Mouse (Mus musculus) ovary, adult 18-20 months (tissue): ENCODE results near the gene Myzap.
"Not testable (repeated sequence)": the region's sequence is repeated elsewhere in the genome, so short reads cannot be mapped to it uniquely, and the experiment has no call there.

ENCODE experiments used
- DNase-seq: peaks from one replicate; pipeline ENCODE4 v3.0.0; 2022; ENCODE audit warnings: low spot score, mixed read lengths

Gene Myzap

DNA sequence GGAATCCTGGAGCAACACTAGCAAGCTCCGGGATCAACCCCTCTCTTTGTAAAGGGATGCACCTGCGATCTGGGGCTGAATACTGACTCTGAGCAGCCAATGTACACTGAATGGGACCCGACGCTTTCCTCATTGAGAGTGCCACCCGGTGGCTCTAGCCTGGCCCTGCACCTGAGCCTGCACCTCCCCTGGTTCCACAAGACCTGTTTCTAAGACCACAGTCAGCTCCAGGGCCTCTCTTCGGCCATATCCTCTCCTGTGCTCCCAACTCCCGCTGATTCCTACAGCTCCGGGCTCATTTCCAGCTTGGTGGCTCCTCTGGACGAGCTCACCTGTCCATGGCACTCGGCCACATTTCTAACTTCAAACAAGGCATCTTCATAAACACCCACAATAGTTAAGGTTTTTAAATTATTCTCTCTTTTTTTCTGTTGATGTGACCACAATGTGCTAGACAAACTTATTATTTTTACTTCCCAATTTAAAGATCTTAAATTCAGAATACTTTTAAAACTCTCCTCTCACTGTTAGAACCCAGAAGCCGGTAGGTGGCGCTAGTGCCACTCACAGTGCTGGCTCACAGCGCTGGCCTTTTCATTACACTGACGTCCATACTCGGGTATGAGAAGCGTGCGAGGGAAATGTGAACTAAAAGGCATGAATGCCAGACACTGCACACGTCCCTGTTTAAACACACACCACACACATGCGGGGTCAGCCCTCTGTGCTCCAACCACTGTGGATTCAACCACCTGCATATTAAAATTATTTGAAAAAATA, 48.5 kb downstream of the Myzap start:
- peak; percentile 17 for DNase-seq

DNA sequence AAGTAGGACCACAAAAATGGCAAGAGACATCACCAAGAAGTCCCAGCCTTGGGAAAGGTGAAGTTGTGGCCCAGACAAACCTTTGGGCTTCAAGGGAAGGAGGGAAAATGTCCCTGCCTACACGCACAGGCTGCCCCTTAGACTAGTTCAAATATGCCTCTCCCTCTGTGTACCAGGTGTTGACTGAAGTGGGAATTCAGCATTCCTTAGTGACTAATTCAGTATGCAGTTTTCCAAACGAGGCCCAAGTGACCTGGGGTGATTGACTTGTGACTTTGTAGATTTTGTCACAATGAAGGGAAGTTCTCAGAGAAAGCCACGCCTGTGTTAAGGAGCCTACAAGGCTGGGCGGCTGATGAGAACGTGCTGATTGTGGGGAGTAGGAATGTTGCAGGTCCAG, 49.9 kb downstream of the Myzap start:
- DNase-seq, result no peak

DNA sequence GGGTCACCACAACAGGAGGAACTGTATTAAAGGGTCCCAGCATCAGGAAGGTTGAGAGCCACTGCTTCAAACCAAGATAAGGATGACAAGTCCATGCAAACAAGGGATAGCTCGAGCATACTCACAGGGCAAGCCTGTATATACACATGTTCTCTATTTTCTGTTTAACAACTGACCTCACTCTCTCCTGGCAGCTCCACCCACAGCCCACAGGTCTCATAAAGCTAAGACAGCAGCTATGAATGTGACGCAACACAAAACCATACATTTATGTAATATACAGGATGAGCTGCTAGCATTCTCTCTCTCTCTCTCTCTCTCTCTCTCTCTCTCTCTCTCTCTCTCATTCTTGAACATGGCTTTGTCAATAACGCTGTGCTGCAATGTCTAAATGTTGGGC, 51.4 kb downstream of the Myzap start:
- no peak for DNase-seq

DNA sequence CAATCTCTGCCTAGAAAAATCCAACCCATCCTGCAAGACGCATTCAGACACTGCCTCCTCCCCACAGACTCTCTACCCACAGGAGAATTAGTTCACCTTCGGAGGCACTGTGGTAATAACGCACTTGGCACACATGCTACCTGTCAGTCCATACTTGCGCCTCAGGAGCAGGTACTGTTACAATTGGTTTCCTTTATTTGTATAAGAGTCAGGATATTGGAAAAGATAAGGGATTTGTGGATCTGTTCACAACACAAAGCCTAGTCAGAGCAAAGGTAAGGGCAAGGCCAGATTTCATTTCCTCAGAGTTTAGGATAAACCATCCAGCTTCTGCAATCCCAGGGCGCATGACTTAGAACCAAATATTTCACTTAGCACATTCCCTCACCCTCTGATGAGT, 56.4 kb downstream of the Myzap start:
- DNase-seq, result no peak

DNA sequence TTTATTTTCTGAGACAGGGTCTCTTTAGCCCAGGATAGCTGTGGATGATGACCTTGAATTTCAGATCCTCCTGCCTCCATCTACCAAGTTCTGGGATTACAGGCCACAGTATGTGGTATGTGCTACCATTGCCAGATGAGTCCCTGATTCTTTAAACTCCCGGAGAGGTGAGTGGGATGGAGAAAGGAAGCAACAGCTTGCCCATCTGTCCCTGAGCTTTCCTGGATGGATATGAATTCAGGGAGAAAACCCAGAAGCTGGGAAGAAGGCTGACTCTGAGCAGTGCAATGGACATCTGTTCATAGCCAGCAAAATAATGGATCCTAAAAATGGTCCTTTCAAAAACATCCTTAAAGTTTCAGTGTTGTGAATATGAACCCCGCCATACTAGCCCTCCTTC, 57.1 kb downstream of the Myzap start:
- DNase-seq, result no peak

DNA sequence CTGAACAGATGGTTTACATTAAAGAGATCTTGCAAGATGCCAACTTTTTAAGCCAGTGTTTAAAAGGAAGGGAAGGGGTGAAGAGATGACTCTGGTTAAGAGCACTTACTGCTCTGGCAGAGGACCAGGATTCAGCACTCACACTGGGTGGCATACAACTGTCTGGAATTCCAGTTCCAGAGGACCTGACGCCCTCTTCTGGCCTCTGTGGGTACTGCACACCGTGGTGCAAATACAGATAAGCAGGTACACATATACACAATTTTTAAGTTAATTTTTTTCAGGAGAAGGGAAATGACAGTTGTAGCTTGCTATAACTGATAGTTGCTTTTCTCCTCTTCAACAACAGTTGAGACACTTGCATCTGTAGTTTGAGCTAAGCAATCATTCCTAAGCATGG, 62.2 kb downstream of the Myzap start:
- no peak for DNase-seq

DNA sequence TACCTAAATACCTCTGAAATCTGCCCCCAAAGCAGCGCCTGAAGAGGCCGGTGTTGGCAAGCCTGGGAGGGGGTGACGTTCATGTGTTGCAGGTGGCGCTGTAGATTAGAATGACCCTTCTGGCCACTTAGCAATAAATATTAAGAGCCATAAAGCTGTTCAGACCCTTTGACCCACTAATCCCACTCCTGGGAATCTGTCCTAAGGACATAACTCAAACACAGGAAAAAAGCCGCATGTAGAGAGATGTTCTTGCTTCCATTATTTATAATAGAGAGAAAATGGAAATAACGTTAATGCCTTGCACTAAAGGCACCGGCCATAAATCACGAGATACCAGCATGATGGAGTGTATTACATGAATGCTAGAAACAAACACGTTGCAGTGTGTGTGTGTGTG, 64.7 kb downstream of the Myzap start:
- DNase-seq, result no peak

DNA sequence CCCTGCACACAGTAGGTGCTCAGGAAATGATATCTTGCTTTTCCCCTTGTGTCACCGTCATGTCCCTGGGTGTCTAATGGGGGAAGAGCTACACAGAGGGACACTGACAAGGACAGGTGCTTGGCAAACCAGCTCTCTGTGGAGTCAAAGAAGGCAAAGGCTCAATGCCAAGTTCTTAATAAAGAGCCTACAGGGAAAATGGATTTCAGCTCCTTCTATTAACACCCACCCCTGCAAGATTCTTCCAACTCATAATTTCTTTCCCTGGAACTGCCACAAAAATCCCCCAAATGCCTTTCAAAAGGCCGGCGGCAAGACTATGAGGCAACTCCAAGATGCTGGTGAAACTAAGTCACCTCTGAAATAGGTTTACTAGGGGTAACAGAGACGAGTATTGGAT, 68.3 kb downstream of the Myzap start:
- no peak for DNase-seq

DNA sequence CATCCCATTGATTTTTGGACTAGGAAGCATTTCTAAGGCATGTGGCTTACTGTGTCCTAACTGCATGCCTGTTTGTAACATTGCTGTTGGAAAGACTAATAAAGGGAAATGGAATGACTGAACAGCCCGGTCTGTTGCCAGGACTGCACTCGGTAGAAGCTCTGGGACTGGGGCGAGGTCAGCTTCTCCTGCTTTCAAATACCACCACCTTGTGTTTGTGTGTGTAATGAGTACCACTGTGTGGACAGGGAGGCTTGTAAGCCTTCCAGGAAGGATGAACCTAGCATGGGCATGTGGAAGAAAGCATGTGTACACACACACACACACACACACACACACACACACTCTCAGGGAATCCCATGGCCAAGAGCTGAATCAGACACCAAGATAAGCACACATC, 72.3 kb downstream of the Myzap start:
- no peak for DNase-seq

DNA sequence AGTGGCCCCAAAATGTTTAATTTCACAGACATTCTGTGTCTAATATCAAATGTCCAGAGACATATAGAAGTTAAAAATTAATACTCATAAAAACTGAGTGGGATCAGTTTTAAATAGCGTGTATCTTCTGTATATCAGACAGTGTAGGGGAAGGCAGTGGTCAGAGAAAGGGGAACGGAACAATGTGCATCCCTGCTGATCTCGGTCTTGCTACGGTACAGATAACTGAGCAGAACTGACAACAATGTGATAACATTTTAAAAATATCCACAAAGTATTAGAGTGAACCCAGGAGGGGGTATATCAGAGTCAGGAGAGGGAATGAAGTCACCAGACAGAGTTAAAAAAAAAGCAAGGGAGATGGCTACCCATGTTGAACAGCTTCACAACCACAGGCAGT, 74.7 kb downstream of the Myzap start:
- no peak for DNase-seq

DNA sequence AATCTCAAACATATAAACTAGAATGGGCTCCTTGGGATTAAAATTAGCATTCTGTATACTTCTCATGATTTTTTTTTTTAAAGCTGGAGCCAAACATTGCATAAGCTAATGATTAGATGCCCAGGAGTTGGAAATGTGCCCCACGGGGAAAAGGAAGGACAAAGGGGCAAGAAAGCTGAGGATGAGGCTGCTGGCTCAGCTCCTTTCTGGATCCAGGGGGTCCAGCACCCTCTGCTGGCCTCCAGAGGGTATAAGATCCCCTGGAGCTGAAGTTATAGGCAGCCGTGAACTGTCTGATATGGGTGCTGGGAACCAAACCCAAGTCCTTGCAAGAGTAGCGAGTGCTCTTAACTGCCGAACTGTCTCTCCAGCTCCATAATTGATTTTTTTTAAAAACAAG, 76.3 kb downstream of the Myzap start:
- no peak for DNase-seq

DNA sequence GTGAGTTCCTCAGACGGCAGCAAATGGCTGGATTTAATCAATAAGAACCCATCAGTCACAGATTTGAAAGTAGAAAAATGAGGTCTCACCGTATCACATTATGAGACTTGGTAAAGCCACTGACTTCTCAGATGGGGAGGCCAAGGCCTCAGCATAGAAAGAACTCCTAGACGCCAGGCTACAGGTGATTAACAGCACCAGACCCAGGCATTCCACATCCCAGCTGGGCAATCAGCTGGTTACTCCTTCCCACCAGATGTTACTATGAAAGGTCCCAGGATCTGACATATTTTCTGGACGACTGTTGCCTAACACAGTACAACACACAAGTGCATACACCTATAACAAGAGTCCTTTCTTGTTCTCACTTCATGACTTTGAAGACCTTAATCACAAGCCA, 78.6 kb downstream of the Myzap start:
- DNase-seq, result no peak

DNA sequence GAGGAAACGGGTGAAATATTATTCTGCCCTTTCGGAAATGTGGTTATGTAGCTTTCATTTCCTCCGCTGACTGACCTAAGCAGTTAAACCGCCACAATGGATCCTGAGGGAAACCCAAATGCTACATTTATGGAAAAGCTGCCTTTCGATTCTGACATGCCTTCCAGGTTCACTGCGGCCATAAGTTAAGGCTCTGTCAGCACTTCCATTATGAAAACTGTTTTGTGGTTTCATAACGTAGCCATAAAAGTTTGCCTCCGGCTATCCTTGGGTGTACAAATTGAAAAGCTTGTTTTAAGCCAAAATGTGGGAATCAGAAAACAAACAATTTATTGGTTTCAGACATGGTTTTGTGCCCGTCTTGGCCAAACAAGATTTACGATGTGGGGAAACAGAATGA, 79.3 kb downstream of the Myzap start:
- no peak for DNase-seq

DNA sequence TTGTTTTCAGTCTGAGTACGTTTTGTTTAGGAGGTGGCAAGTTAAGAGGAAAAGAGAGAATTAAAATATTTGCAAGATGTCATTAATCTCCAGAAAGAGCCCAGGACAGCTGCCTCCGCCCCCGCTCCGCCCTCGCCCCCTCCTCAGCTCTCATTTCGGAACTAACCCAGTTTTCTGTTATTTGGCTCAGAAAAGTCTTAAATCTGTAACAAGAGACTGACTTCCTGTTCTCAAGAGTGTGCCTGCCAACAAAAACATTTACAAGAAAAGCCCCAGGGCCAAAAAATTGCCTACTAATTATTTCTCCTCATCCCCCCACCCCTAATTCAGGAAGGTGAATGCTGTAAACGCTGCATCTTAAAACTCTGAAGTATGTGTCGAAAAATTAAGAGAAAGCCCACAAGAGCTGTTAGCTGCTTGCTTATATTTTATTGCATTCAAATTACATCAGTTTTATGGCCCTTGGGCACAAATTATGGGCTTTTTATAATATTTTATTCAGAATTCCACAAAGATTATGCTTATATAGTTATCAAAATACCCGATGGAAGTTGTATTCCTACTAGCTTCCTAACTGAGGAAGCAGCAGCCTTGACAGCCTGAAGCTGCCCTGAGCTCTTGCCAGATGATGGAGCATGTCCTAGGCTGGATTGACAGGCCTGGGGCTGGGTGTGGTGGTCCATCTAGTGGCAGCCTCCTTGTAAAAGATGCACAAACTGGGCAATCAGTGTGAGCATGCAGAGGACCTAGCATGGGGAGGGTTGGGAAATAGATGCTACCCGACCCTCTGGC, 93.6 kb downstream of the Myzap start:
- DNase-seq, result no peak

DNA sequence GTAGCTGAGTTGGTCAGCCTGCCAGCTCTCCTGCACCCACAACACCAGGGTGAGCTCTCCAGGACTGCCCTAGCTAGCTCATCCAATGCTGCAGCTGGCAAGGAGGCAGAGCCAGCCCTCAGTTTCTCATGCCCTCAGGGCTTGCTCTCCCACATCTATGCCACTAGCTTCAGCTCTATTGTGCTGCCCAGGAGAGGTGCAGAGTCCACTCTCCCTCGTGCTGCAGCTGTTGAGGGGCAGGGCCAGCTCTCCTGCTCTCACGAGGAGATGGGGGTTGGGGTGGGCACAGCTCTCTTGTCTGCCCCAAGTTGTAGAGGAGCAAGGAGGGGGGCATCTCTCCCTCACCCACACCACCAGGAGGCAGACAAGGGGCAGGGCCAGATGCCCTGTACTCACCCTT, 95.5 kb downstream of the Myzap start:
- no peak for DNase-seq

DNA sequence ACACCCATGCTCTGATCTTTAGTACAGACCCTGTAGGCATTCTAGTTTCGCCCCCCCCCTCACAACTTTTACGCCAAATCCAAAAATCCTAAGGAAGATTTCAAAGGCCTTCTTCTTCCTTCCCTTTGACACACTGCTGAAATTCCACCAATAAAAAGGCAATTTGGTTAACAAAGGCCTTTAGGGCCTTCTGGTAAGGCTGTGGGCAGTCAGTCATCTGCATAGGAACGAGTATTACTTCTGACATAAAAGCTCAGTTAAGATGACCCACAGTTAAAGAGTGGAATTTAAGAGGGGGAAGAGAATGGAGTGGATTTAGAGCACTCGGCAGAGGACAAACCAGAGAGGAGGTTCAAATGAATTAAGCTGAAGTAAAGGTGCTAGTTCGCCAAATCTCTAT, 98.4 kb downstream of the Myzap start:
- DNase-seq, result no peak

DNA sequence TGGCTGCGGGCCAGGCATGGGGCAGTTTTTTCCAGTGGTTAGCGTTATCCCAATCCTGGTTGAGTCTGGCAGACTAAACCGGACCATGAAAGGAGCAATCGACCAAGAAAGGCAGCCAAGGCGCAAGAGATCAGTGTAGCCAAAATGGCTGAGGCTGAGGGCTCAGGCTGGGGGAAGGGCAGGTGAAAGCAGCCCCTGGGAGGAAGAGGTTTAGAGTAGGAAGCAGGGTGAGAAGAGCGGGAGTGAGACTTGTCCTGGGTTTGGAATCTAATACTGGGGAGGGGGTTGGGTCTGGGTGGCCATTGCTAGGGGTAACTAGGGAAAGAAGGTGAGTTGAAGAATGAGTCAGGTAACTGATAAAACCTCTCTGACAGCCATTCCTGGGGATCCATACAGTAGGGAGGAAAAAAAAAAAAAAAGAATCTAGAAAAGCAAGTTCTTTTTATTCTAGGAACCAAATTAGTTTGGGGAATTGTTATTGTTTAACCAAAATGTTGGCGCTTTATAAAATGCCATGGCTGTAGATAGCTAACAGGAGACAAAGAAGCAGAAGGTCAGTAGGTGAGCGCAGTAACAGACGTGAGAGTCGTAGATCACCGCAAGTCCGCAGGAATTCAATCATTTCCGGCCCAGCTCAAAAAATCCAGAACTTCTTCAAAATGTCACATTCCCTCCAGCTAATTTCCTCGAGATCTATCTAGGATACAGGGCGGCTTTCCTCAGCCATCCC, 99.7 kb downstream of the Myzap start:
- no peak for DNase-seq

DNA sequence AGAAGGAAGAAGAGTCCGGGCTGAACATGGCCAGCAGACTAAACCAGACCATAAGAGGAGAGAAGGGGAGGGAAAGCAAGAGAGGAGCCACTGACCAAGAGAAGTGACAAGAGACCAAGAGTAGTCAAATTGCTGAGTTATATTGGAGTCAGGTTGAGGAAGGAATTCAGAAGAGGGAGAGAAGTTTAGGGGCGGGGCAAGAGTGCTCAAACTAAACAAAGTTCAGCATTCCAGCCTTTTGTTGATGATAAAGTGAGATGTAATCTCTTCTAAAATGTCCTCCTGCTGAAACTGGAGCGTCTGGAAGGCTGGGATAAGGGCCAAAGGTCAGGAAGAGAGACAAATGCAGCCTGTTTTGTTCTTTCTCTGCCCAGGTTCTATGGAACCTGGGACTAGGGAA, 102.1 kb downstream of the Myzap start:
- no peak for DNase-seq

DNA sequence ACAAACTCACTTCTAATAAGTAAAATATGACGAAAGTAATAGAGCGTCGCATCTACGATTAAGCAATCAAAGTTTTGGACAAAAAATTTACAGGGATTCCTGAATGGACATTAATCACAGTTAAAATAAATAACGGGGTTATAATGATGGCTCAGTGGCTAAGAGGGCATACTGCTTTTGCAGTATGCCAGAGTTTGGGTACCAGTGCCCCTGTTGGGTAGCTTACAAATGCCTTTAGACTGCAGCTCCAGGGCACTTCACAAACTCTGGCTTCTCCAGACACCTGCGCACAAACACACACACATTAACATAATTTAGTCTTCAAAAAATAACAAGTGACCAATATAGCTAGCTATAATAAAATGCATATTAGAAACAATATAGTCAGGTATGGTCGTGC, 106.0 kb downstream of the Myzap start:
- no peak for DNase-seq

DNA sequence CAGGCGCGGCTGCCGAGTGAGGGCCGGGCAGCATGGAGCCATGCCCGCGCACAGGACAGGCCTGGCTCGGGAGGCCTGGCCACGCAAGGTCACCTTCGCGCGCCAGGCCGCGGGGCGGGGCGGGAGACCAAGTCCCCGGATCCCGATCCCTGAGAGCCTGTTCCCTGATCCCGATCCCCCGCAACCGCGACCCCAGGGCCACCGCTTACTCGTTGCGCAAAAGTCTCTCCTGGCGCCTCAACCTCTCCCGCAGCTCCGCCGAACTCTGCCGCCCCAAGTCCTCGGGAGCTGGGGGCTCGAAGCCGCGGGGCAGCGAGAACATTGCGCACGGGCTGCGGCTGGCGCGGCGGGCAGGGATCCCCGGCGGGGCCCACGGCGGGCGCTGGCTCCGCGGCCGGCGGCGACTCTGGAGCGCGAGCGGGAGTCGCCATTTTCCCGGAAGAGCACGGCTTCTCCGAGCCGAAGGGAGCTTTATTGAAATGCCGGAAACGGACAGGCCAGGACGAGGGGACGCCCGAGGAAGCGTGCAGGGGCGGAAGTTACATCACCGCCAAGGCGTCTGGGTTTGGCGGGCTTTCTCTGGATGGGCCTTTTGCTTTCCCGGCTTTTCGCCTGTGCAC, 106.6 kb downstream of the Myzap start, which contains the start of gene Polr2m:
Gene Polr2m (minus strand): TSS at position 461 of the 620 bp plus-strand sequence.
- peak; percentile 88 for DNase-seq

DNA sequence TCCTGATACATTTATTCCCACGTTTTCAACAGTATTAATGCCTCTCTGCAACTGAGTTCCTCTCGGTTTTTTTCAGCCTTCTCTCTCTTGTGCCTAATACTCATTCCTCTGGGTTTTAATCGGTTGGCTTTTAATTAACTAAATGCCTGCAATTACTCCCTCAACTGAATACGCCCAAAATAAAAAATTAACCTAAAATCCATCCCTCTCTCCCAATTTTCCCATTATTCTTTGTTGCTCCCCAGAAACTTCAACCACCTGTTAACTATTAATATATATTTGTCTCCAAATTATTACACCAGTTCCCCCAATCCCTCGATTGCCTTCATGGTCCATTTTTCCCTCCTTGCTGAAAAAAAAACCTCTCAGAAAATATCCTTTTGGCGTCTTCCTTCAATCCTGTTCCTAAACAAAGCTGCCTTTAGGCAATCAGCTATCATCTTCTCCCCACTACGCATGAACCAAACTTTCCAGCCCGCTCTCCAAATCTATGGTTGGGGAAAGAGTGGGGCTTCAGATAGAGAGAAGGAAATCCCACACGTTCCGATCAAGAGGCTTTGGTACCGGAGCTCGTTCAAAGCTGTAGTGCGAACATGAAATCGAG, 107.2 kb downstream of the Myzap start:
- no peak for DNase-seq

DNA sequence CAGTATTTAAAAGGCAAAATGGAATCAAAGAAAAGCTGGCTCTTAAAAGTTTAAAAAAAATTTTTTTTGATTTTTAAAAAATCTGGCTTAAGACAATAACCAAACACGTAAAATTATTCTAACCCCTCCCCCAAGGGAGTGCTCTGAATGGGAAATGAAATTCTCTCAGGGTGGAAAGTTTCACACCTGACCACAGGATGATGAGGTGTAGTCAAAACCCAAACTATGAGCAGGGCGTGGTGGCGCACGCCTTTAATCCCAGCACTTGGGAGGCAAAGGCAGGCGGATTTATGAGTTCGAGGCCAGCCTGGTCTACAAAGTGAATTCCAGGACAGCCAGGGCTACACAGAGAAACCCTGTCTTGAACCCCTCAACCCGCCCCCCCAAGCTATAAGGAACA, 108.3 kb downstream of the Myzap start:
- DNase-seq, result not testable (repeated sequence)
